Mouse (Mus musculus): ENCODE measurements around the gene Ptms.

- TF ChIP-seq CTCF (IDR thresholded peaks at IDR 0.05; ENCODE audit: borderline replicate concordance, control insufficient read depth, extremely low read depth, insufficient read depth, low read length, poor library complexity) (no peak), POLR2A (IDR thresholded peaks at IDR 0.05; ENCODE audit: control insufficient read depth, extremely low read depth, insufficient read depth, low read length, poor library complexity) (no peak)
Measured at GRCm38 (mm10) chr6:124913214-124913613, 6.7 kb downstream of the Ptms start.

Data from thymus, adult 2 months (tissue).